Mouse (Mus musculus): ENCODE measurements around the gene Arid1a. TPM values are rescaled to one million over a fixed set of nuclear protein-coding genes. Genes with fewer than 3 reads are reported as not detected.

The Arid1a gene
- polyA plus RNA-seq (2012) = 109 and 180 TPM in 2 replicates

DNA sequence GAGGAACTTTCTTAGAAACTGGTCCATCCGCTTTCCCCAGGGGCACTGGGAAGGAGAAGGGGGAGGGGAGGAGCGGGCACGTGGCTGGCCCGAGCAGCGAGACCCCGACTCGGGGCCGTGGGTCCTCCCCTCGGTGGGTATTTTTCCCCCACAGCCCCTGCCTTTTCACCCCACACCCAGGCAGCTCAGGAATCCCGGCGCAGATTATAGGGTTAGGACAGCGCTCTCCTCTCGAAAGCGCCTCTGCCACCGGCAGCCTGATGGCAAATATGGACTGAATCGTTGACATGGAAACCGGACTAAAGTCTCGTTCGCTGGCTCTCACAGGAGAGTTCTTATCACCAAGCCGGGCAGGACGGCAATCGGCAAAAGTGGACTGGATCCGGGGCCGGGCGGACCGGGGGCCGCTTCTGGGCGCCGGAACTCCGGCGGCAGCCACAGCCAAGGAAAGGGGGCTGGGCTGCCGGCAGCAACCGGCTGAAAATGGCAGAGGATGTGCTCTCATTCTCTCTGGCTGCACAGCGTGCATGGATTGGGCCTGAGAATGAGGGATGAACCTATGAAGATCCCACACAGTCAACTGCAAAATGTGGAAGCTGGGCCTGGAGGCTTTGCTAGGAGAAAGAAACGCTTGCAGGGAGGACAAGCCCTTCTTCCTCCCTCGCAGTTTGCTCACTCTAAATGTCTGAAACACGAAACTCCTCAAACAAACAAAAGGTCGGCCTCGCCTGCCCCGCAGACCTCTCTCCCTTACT lies at the start of gene Arid1a:
TSS of gene Arid1a (minus strand) at position 256 of the 755 bp plus-strand sequence.
- no peak for TF ChIP-seq GATA1 (IDR thresholded peaks at IDR 0.05; ENCODE audit: low read length)

GRCm38 (mm10) chr4:133804401-133805263 lies 48.1 kb upstream of the Arid1a start:
- TF ChIP-seq GATA1 (IDR thresholded peaks at IDR 0.05; ENCODE audit: low read length) = no peak

DNA sequence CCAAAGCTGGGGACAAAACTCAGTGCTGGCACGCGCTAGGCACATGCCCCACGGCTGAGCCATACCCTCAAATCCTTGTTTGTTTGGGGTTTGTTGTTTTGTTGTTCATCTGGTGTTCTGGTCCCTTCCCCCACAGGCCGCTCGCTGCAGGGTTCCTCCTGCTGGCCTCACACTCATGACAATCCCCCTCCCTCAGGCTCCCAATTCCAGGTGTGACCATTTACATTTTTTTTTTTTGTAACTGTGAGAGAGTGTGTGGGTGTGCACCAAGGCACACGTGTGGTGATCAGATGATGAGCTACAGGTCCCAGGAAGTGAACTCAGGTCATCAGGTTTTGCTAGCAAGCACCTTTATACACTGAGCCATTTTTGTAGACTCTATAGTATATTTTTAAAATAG lies 44.0 kb upstream of the Arid1a start:
- TF ChIP-seq GATA1 (IDR thresholded peaks at IDR 0.05; ENCODE audit: low read length) = no peak

DNA sequence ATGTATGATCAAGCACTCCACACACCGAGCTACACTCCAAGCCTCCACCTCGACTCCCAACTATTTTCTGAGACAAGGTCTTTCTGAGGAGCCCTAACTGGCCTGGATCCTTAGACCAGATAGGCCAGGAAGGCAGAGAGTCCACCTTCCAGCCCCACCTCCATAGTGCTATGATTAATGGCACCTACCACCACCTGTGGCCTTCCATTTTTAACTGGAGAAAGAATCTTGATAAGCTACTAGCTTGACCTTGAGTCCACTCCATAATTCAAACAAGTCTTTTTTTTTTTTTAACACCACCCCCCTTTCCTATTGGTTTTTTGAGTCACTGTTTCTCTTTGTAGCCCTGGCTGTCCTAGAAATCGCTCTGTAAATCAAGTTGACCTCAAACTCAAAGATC lies 36.7 kb upstream of the Arid1a start:
- no peak for TF ChIP-seq GATA1 (IDR thresholded peaks at IDR 0.05; ENCODE audit: low read length)

- no peak for TF ChIP-seq GATA1 (IDR thresholded peaks at IDR 0.05; ENCODE audit: low read length)
Measured at GRCm38 (mm10) chr4:133774570-133775554, 18.3 kb upstream of the Arid1a start.

- TF ChIP-seq GATA1 (IDR thresholded peaks at IDR 0.05; ENCODE audit: low read length) = no peak
Measured at GRCm38 (mm10) chr4:133769157-133769556, 12.6 kb upstream of the Arid1a start.

GRCm38 (mm10) chr4:133763112-133763511 lies 6.5 kb upstream of the Arid1a start:
- TF ChIP-seq GATA1 (IDR thresholded peaks at IDR 0.05; ENCODE audit: low read length) = no peak

DNA sequence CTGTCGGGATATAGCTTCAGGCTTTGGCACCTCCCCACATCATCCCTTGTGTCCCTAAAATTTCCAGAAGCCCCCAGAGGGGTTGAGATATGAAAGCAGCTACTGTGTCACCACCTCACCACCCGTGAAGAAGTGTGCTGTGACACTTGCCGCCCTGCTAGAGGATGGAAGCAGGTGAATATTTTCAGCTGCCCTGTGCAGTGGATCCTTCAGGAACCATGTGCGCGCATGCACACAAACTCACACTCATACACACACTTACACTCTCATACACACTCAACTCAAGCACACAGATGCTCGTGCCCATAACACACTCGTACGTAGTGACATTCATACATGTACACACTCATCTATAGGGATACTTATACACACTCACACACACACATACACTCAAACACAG lies 3.1 kb upstream of the Arid1a start:
- no peak for TF ChIP-seq GATA1 (IDR thresholded peaks at IDR 0.05; ENCODE audit: low read length)

DNA sequence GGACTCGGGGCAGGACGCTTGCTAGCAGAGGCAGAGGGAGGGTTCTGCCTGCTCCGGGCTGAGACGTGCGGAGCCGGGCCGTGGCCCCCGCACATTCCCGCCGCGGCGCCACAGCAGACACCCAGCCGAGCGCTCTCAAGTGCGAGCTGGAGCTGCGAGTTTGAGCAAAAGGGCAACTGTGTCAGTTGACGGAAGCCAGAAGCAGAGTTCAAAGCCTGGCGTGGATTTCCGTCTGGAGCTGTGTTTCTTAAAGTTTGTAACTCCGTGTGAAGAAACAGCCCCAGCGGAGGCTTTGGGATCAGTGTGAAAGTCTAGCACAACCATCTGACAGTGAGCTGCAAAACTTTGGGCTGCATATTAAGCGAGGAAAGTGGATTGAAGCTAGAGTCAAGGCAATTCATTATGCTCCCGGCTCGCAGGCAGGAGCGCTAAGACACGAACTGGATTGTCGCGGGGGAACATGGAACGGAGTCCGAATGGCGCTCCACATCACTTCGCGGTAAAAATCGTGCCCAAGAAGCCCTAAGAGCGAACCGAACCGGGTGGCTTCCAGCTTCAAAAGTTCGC lies 783 bp upstream of the Arid1a start:
- no peak for TF ChIP-seq GATA1 (IDR thresholded peaks at IDR 0.05; ENCODE audit: low read length)

- no peak for TF ChIP-seq GATA1 (IDR thresholded peaks at IDR 0.05; ENCODE audit: low read length)
Measured at GRCm38 (mm10) chr4:133755861-133756371, 653 bp downstream of the Arid1a start.

- TF ChIP-seq GATA1 (IDR thresholded peaks at IDR 0.05; ENCODE audit: low read length) = no peak
Measured at GRCm38 (mm10) chr4:133754871-133755765, 1.5 kb downstream of the Arid1a start.

DNA sequence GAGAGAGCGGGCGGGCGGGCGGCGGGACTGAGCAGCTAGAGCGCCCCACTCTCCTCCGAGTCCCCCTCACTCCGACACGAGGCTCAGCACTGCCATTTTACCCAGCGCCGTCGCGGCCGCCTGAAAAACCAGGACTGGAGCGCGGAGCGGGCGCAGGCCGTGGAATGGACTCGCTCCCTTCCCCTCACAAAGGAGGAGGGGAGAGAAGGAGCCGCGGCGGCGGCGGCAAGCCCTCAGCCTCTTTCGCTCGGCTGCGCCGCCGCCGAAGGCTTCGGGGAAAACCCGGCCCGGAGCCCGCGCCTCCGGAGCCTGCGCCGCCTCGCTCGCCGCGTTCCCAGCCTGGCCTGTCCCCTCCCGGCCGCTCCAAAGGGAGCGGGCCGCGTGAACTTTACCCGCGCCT lies 2.3 kb downstream of the Arid1a start:
- TF ChIP-seq GATA1 (IDR thresholded peaks at IDR 0.05; ENCODE audit: low read length) = no peak

DNA sequence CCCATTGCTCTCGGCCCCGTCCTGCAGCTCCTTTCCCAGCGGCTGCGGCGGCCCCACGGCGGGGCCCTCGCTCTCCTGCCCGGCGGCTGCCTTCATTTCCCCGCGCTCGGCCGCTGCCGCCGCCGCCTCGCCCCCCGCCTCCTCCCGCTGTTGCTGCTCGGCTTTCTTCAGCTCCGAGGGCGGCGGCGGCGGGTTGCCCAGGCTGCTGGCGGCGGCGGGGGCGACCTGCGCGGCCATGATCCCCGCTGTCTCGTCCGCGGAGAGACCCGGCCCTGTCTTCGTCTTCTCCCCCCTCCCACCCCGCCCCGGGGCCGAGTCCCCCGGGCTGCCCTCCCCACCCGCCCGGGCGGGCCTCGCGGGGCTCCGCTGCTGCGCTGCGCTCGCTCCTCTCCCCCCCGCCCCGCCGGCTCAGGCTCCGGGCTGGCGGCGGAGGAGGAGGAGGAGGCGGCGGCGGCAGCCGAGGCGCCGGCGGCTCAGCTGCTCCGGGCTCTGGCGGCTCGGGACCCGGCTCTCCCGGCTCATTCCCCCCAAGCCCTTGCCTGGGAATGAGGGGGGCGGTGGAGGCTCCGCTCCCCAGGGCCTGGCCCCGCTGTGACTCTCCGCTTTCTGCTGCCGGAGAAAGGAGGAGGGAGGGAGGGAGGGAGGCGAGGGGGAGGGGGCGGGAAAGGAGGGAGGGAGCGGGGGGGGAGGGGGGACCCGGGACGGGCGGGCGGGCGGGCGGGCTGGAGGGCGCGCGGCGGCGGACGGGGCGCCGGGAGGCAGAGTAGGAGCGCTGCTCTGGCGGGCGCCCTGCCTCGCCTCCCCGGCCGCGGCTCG lies 3.0 kb downstream of the Arid1a start:
- TF ChIP-seq GATA1 (IDR thresholded peaks at IDR 0.05; ENCODE audit: low read length) = no peak

Data from G1E-ER4 (cell line).